Mouse (Mus musculus) right cerebral cortex, postnatal 14 days (tissue): Measurements from ENCODE around the gene Srsf7.
"Not testable (repeated sequence)": the region's sequence is repeated elsewhere in the genome, so short reads cannot be mapped to it uniquely, and the experiment has no call there.

ENCODE experiments used
- DNase-seq: peaks from one replicate; pipeline ENCODE4 v3.0.0; 2022

Srsf7 gene

DNA sequence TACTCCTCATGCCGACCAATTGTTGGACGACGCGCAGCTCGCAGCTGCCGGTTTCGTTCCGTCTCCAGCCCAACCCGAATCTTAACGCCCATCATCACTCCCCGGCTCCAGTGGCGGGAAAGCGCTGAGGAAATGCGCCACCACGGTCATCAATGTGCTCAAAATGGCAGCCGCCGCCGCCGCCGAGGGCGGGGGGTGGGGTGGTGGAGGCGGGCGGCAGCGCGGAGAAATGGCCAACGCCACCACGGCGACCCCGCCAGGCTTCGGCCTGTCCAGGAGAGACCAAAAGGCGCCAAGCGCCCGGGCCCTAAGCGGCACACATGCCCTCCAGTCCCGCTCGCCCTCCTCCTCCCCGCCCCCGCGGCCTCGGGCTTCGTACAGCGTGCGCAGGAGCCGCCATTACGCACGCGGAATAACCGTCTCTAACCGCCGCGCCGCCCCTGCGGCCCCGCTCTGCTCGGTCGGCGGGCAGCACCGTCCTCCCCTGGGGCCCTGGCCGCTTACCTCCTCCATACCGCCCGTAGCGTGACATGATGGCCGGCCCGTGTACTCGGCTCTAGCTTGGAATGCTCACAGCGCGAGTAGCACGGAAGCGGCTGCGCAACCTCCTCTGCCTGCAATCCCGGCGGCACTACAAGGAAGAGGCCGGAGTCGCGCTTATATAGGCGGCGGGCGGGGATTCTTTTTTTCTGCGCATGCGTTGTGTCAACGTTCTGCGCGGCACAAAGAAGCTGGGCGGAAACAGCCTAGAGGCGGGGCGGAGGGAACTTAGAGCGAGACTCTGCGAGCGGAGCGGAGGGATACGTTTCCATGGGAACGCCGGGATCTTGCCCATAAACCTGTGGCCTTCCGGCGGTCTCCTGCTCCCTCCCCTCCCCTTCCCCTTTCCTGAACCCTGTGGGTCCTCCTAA is at the start of gene Srsf7, which contains the start of gene Ttc39d:
Gene Srsf7 (minus strand): TSS at position 637 of the 911 bp plus-strand sequence.
Gene Ttc39d (plus strand): TSS at position 790 of the 911 bp plus-strand sequence.
- peak; percentile 97 for DNase-seq

DNA sequence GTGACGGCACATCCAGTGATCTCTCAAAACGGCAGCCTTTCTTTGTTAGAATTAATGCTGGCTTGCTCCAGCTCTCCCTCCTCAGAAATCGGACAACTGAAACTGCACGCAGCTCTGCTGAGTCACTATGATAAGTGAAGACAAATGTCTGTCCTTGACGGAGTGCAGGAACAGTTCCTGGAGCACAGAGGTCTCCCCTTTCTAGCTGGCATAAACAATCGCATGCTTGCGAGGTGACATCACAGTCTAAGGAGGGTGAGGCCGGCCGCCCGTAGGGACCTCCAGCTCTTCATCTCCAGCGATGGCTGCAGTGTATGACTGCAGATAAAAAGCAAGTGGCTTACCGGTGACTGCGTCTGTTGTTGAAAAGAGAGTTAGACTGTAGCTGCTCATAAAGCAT is 48.1 kb upstream of the Srsf7 start:
- DNase-seq, result no peak

DNA sequence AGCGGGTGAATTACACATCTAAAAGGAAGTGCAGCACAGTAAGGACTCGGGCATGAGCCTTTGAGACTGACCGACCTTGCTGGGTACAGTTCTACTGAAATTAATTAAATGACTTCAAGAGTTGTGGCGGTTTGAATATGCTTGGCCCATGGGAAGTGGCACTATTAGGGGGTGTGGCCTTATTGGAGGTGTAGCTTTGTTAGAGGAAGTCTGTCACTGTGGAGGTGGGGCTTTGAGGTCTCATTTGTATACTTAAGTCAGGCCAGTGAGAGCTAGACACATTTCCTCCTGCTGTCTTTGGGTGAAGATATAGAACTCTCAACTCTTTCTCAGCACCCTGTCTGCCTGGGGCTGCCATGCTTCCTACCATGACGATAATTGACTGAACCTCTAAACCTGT is 47.3 kb upstream of the Srsf7 start:
- no peak for DNase-seq

DNA sequence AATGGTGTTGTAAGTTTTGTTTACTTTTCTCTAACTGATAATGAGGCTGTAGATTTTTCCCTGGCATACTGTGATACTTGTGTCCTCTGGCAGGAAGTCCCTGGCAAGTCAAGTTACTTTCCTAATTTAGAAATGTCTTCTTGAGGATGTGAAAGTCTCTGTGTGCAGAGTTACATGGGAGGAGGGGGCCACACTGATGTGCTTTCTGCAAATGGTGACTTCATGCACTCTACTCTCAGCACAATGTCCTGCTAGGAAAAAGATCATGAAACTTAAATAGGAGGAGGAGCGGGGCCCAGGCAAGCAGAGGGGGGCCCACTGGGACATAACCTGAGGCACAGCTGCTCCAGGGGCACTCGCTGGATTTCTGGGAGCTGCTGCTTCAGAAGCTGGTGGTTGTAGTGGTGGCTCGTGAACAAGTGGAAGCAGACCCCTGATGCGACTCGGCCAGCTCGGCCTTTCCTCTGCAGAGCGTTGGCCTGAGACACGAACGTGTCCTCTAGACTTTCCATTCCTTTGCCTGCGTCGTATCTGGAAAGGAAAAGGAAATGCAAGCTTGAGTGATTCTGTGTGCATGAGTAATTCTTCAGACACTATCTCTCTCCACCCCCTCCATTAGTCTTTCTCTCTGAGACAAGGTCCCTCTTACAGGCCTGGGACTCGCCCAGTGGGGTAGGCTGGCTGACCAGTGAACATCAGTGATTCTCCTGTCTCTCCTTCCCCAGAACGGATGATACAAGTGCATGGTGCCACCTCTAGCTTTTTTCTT is 45.8 kb upstream of the Srsf7 start:
- no peak for DNase-seq

DNA sequence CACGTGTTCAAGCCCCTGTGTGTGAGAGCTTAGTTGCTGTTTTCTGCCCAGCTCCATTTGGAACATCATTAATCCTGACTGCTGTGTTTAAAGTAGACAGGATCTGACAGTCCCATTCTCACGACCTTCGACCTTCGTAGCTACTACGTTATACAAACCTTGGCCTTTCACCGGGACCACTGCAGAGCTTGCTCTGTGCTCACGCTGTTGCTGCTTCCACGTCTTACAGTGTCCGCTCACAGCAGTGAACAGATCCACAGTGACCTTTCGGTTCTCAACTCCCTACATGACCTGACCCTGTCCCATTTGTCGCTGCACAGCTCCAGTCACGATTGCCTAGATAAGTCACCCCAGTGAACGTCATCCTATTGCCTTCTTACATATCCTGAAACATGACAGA is 36.0 kb upstream of the Srsf7 start:
- no peak for DNase-seq

DNA sequence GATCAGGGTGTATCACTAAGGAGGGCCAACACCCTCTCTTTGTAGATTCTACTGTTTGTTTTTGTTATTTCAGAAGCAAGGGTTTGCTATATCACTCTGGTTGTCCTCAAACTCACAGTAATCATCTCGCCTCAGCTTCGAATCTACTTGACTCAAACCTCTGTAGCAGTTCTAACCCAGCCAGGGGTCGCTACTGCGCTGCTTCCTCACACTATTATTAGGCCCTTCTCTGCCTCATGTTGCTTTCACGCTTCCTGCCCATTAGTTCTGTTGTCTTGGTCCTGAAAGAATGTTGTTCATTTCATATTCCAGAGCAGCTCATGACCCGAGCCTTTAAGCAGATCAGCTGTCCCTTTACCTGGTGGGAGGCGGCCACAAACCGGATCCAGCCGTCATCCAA is 34.5 kb upstream of the Srsf7 start:
- no peak for DNase-seq

DNA sequence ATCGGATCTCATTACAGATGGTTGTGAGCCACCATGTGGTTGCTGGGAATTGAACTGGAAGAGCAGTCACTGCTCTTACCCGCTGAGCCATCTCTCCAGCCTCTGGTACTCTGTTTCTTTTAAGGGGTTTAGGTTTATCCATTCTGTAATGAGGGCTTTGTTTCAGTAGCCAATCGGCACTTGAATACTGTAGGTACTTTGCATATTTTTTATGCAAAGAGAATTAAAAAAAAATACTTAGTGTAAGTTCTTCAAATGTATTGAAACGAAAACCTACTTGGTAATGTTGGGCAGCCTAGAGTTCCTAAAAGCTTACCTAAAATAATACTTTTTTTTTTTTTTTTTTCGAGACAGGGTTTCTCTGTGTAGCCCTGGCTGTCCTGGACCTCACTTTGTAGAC is 30.4 kb upstream of the Srsf7 start:
- no peak for DNase-seq

DNA sequence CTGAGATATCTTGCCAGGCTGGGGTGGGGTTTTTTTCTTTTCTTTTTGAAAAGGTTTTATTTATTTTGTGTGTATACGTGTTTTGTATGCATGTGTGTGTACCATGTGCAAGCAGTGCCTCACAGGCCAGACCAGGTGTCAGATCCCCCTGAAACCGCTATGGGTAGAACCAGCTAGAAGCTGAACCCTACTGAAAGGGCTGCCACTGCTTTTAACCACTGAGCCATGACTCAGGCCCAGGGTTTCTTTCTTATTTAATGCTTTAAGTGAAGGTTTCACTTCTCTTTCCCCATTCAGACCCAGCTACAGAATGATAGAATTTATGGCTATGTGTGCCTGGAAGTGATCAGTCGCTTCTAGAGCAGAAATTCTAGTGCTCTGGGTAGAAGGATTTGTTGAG is 29.7 kb upstream of the Srsf7 start:
- no peak for DNase-seq

DNA sequence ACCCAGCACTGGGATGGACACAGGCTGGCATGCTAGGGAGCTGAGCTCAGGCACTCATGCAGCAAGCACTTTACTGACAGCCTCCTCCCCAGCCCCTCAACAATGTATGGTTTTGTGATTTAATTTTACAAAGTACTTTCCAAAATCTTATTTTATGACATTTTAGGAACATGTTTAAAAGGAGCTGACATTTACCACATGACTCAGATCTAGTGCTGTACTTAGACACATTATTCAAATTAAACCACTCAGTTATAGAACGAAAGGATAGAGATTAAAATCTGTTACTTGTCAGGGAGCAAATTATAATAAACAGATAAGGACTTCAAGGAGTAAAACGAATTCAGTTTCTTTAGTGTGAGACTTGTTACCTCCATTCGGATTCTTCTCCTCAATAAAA is 28.4 kb upstream of the Srsf7 start:
- DNase-seq, result no peak

DNA sequence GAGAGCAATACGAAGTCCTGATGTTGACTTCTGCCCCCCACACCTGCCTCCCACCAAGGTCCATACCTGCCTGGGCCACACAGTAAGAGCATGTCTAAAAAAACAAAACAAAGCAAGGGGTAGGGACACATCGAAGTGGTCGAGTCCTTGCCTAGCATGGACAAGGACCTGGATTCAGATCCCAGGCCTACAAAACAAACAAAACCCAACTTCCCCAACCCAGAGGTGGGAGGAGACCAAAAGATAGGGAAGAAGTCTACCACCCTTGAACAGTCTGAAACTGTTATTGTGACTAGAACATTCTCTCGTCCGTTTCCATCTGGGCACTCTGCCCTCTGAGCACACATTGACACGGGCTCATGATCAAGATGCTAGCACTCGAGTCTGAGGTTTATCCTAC is 27.3 kb upstream of the Srsf7 start:
- no peak for DNase-seq

DNA sequence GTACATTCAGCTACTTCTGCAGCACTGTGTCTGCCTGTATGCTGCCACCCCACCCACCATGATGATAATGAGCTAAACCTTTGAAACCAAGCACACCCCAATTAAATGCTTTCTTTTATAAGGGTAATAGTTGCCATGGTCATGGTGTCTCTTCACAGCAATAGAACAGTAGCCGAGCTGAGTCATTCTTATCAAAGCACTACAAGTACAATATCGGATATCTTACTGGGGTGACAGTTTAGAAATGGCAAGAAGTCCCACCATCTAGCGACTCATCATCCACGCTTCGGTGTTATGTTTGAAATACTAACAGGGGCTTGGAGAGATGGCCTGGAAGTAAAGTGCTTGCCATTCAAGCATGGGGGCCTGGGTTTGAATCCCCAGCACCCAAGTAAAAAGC is 26.7 kb upstream of the Srsf7 start:
- DNase-seq, result no peak

DNA sequence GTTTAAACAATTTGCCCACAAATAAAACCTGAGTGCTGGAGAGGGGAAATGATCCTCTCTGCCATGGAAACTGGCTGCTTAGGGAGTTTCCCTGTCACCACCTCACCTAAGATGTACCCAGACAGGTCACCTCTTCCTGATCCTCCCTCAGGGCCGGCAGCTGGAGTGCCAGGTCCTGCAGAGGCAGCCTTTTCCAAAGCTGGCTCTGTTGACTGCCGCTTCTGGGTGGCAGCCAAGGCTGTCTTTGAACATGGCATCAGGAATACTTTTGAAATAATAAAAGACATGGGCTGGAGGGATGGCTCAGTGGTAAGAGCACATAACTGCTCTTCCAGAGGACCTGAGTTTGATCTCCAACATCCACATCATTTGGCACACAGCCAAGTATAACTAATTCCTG is 22.3 kb upstream of the Srsf7 start:
- DNase-seq, result no peak

DNA sequence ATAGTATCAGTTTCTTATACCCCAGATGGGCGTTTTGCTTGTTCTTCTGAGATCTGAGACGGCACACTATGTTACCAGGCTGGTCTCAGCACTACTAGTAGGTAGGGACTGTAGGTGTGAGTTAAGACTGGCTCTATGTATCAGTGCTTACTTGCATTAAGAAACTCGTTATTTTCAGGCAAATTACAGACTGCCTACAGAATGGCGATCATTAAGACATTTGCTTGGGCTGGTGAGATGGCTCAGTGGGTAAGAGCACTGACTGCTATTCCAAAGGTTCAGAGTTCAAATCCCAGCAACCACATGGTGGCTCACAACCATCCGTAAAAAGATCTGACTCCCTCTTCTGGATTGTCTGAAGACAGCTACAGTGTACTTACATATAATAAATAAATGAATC is 18.0 kb upstream of the Srsf7 start:
- DNase-seq, result not testable (repeated sequence)

DNA sequence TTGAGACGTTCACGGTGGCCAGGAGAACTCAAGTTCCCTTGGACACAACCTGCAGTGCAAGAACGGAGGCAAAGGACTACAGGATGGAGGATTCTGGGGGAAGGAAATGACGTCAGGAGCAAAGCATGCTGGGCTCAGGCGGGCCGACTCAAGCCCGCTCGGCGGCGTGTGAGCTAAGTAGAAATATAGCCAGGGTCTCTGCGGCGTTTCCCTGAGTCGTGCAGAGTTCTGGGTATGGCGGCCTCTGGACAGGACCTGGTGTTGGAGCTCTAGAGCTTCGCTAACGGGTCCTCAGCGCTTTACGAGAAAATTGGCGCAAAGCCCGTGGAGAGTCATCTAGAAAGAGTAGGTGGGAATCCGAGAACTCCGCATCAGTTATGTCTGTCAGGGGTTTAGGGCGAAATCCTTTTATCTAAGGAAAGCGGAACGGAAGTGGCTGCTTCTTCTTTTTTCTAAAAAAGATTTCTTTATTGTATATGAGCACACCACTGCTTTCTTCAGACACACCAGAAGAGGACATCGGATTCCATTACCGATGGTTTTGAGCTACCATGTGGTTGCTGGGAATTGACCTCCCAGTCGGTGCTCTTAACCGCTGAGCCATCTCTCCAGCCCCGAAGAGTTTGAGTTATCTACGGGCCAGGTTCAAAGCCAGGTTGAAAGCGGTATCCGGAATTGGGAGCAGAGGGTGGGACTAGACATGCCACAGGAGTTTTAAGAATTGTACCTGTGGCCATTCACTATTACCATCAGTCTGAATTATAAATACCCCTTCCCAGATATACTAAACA is 17.4 kb upstream of the Srsf7 start, which contains the start of gene Gemin6:
Gene Gemin6 (plus strand): TSS at position 116 of the 791 bp plus-strand sequence.
- DNase-seq, result peak; percentile 76

DNA sequence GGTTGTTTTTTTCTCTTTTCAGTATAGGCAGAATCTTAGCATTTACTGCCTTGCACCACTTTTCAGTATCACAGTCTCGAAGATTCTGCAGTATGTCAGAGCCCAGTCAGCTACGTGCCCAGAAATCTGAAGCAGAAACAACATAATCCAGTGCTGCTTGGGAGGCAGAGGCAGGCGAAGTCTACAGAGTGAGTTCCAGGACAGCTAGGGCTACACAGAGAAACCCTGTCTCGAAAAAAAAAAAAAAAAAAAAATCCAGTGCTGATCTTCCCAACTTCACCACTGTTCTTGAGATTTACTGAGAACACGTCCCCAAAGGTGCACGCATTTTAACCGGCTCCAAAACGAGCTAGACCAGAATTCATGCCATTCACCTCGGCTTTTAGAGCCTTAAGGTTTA is 16.7 kb upstream of the Srsf7 start:
- DNase-seq, result no peak

DNA sequence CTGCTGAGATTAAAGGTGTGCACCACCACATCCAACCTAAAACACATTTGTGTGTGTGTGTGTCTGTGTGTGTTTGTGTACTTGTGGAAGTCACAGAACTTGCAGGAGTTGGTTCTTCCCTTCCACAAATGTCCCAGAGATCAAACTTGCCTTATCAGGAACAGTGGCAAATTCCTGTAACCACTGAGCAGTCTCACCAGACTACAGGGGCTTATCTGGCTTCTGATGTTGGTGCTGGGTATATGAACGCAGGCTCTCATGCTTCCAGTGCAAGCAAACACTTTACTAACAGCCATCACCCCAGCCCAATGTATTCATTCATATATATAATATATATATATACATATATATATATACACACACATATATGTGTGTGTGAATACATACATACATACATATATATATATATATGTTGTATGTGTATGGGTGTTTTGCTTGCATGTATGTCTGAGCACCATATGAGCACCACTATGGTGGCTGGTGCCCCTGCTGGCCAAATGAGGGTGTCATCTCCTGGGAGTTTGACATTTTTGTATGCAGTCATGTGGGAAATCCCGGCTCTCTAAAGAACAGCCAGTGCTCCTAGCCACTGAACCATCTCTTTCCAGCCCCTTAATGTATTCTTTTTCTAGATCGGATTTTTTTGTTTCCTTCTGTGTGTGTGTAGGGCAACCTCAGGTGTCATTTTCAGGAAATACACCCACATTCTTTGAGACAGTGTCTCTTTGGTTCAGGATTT is 15.0 kb upstream of the Srsf7 start:
- no peak for DNase-seq

DNA sequence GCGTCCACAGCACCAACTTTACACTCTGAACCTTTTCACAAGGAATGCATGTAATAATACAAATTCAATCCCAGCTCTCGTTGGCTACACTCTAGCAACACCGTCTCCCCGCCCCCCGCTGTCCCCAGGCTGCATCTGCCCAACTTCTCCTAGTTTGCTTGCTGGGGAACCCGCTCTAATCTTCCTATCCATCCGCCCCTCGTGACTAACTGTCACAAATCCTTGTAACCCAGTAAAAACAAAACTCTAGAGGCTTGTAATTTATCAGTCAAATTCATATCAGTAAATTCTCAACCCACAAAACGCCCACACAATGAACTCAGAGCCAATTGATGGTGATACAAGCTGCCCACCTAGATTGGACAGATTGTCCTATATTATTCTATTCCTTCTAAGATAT is 14.1 kb upstream of the Srsf7 start:
- no peak for DNase-seq

DNA sequence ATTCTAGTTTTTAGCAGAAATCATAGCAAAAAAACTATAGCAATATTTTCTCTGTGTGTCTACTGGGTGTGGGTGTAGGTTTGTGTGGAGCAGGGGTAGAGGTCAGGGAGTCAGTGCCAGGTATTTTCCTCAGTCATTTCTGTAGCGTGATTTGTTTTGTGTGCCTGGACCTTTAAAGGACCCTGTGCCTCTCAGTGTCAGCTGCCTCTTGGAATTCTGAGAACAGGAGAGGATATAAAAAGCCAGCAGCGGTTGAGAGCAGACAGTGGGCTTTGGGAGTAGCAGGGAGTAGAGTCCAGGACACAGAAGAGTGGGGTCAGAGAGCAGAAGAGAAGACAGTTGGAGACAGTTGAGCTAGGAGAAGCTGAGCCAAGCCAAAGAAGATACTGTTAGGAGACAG is 13.0 kb upstream of the Srsf7 start:
- DNase-seq, result no peak

DNA sequence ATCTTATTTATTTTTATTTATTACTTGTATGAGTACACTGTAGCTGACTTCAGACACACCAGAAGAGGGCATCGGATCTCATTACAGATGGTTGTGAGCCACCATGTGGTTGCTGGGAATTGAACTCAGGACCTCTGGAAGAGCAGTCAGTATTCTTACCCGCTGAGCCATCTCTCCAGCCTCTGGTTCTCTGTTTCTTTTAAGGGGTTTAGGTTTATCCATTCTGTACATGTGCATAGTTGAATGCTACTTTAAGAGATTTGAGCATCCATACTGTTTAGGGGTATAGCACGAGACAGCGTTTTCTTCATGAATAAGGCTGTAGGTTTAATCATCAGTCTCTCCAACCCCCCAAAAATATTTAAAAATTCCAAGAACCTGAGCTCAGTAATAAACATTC is 6.9 kb upstream of the Srsf7 start:
- not testable (repeated sequence) for DNase-seq

DNA sequence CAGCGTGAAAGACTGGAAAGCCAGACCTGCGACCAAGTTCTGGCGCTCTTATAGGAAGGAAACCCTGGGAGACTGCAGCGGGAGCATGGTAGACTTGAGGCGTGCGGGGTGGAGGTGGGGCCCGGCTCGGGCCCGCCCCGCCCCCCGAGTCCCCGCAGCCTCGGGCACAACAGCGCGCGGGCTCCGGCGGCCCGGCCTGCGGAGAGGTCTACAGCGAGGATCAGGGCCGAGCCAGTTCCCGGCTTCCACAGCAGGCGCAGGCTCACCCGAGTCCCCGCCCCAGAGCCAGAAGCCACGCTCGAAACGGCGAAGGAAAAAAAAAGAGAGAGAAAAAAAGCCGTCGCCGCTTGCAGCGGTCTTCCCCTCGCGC is 821 bp downstream of the Srsf7 start:
- DNase-seq, result peak; percentile 54

DNA sequence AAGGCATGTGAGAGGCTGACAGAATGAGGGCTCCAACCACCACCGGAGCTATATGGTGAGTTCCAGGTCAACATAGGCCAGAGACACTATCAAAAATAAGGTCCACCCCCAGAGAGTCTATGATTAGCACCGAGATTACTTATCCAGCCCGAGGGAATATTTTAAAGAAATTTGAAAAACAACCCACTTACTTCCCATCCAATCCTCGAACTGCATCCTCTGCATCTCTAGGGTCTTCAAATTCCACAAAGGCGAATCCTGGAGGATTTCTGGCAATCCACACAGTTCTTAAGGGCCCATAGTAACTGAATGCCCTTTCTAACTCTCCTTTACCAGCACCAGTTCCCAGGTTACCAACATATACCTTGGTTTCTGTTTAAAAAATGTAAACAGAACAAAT is 1.4 kb downstream of the Srsf7 start:
- DNase-seq, result no peak

DNA sequence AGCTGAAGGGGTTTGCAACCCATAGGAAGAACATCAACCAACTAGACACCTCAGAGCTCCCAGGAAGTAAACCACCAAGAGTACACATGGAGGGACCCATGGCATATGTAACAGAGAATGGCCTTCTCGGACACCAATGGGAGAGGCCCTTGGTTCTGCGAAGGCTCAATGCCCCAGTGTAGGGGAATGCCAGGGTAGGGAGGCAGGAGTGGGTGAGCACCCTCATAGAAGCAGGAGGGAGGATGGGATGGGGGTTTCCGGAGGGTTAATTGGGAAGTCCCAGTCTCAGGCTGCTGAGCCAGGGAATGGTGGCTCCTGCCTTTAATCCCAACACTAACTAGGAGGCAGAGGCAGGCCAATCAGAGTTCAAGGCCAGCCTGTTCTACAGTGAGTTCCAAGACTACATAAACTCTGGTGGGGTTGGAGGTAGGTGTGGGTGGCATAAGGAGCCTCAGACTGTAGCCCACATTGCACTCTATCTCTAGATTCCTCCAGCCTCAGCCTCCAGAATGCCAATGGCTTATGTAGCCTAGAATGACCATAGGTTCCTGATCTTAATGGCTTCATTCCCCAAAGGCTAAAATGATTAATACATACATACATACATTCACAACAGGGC is 7.8 kb downstream of the Srsf7 start:
- DNase-seq, result no peak
